Mouse (Mus musculus) limb, embryonic 10.5 days (tissue): ENCODE results near the gene Ar. TPM values are rescaled to one million over a fixed set of nuclear protein-coding genes. Genes with fewer than 3 reads are reported as not detected.

Experiments used
- DNase-seq: peaks from one replicate; pipeline ENCODE4 v3.0.0-alpha.2; 2017; ENCODE audit warnings: low spot score
- H3K27ac ChIP-seq: fragments of 300-500 bp; sonication (generic); 2 replicates; pipeline ENCODE4 v1.5.1; 2016; ENCODE audit warnings: mild to moderate bottlenecking
- H3K27me3 ChIP-seq: fragments of 300-500 bp; sonication (generic); 2 replicates; pipeline ENCODE4 v1.6.1; 2016; ENCODE audit warnings: low read depth, mild to moderate bottlenecking; ENCODE audit not compliant: poor library complexity, severe bottlenecking
- H3K36me3 ChIP-seq: fragments of 300-500 bp; sonication (generic); 2 replicates; pipeline ENCODE4 v1.6.1; 2016; ENCODE audit warnings: mild to moderate bottlenecking, moderate library complexity
- H3K4me1 ChIP-seq: fragments of 300-500 bp; sonication (generic); 2 replicates; pipeline ENCODE4 v1.6.1; 2016
- H3K4me3 ChIP-seq: fragments of 300-500 bp; sonication (generic); 2 replicates; pipeline ENCODE4 v1.5.1; 2016; ENCODE audit warnings: mild to moderate bottlenecking, moderate library complexity
- H3K9me3 ChIP-seq: fragments of 300-500 bp; sonication (generic); replicated peaks from 2 replicates; pipeline ENCODE4 v1.6.1; 2016; ENCODE audit warnings: mild to moderate bottlenecking
- WGBS: fragments of 180-500 bp; shearing (Covaris S2); methylation state at CpG from one replicate; pipeline ENCODE4 v1.1.7; 2016; 5-methylcytosine and 5-hydroxymethylcytosine counted together
- polyA plus RNA-seq: library from polyadenylated mRNA; unstranded; fragments of >200 nt; fragmentation: Nextera tagmentation; extraction: Ambion mirVana; gene quantifications from 2 replicates; pipeline ENCODE4 v1.2.1, GENCODE M21; 2016

Ar gene
- polyA plus RNA-seq, 1 experiment from 2014 or later, result 0.05 TPM

DNA sequence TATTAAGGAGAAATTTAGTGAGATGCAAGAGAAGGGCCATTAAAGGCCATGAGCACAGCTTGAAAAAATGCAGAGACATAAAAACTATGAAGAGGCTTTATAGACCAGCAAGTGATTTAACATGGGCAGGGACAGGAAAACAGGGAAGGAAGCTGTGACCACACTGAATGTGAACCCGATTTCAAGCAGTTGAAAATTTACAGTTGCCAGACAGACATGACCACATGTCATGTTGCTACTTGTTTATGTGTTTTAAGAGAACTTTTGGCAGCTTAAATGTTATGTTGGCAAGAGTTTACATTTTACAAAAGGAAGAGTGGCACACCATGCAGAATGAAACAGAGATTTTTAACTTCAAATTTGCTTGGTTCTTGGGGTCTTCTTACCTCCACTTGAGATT is 143.2 kb downstream of the Ar start:
- H3K9me3 ChIP-seq, result no peaks in the 10 kb centered on the region

GRCm38 (mm10) chrX:98300685-98301084 is 152.1 kb downstream of the Ar start:
- H3K27ac ChIP-seq, result no peak overlapping the region
- peaks cover 21% of the 10 kb centered on the region for H3K27me3 ChIP-seq
- DNase-seq, result no peak
- no peaks in the 10 kb centered on the region for H3K4me1 ChIP-seq
- WGBS, result 73% methylated on average over 4 of the region's 4 CpGs
- no peaks in the 10 kb centered on the region for H3K9me3 ChIP-seq
- H3K4me3 ChIP-seq, result no peak overlapping the region
- no peaks in the 10 kb centered on the region for H3K36me3 ChIP-seq

More for the DNA sequence above, 143.2 kb downstream of the Ar start:
- no peaks in the 10 kb centered on the region for H3K4me1 ChIP-seq
- H3K27ac ChIP-seq, result no peak overlapping the region
- peaks cover 12% of the 10 kb centered on the region; the same call in 1 of the 2 replicates for H3K27me3 ChIP-seq
- no peak overlapping the region for H3K4me3 ChIP-seq
- WGBS, result 72% methylated on average over 1 of the region's 1 CpGs
- no peaks in the 10 kb centered on the region for H3K36me3 ChIP-seq
- DNase-seq, result no peak

DNA sequence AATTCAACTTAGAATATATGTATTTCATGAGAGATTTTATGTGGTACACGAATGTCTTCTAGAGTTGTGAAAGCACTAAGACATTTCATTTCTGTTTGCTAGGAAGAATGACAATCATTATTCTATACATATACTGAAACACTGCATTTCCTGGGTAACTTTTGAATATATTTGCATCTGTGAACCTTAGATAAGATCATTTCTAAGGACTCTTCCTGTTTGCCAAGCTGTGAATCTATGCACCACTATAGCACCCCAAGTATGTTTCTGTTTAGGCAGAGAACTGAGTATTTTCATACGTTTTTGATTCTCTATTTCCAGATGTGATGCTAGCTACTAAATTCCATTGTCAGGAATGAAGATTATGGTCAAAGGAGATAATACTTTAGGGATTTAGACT is 153.4 kb downstream of the Ar start:
- H3K9me3 ChIP-seq, result no peaks in the 10 kb centered on the region
- peaks cover 21% of the 10 kb centered on the region for H3K27me3 ChIP-seq
- no peak for DNase-seq
- H3K36me3 ChIP-seq, result no peaks in the 10 kb centered on the region
- H3K4me1 ChIP-seq, result no peaks in the 10 kb centered on the region
- no peak overlapping the region for H3K4me3 ChIP-seq
- no peak overlapping the region for H3K27ac ChIP-seq
- WGBS, result 73% methylated on average over 2 of the region's 2 CpGs

DNA sequence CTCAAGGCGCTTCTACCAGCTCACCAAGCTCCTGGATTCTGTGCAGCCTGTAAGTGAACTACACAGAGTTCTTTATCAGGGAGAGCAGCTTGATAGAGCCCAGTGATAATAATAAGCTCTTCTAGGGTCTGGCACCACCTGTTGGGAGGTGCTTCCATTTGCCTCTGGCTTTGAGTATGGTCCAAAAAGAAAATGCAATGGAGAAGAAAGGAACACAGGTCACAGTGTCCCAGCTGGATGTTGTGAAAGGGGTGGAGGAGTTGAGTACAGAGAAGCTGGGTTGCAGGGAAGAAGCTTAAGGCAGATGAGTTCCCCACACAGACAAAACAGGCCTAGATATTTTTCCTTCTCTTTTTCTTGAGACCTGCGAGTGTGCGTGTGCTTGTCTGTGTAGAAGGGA is 167.4 kb downstream of the Ar start:
- Histone ChIP-seq H3K27ac (no peak overlapping the region), H3K27me3 (peaks cover 86% of the 10 kb centered on the region), H3K4me1 (no peaks in the 10 kb centered on the region), H3K4me3 (no peak overlapping the region), H3K9me3 (no peaks in the 10 kb centered on the region), H3K36me3 (no peaks in the 10 kb centered on the region)
- WGBS, result 97% methylated on average over 3 of the region's 3 CpGs
- no peak for DNase-seq

GRCm38 (mm10) chrX:98317483-98317882 is 168.9 kb downstream of the Ar start:
- Histone ChIP-seq H3K36me3 (no peaks in the 10 kb centered on the region), H3K4me1 (no peaks in the 10 kb centered on the region), H3K27ac (no peak overlapping the region), H3K27me3 (peaks cover 86% of the 10 kb centered on the region), H3K4me3 (no peak overlapping the region), H3K9me3 (no peaks in the 10 kb centered on the region)
- DNase-seq, result no peak

GRCm38 (mm10) chrX:98323105-98323504 is 174.5 kb downstream of the Ar start:
- Histone ChIP-seq H3K9me3 (no peaks in the 10 kb centered on the region), H3K4me3 (no peak overlapping the region), H3K27me3 (peaks cover 46% of the 10 kb centered on the region), H3K4me1 (no peaks in the 10 kb centered on the region), H3K27ac (no peak overlapping the region), H3K36me3 (no peaks in the 10 kb centered on the region)
- no peak for DNase-seq
- 90% methylated on average over 2 of the region's 2 CpGs for WGBS

- Histone ChIP-seq H3K9me3 (no peaks in the 10 kb centered on the region), H3K4me1 (no peaks in the 10 kb centered on the region), H3K27me3 (peaks cover 12% of the 10 kb centered on the region; the same call in 1 of the 2 replicates), H3K4me3 (no peak overlapping the region), H3K36me3 (no peaks in the 10 kb centered on the region), H3K27ac (no peak overlapping the region)
- no peak for DNase-seq
- WGBS, result 57% methylated on average over 1 of the region's 1 CpGs
These were observed 198.9 kb downstream of the Ar start for GRCm38 (mm10) chrX:98347481-98347880.

DNA sequence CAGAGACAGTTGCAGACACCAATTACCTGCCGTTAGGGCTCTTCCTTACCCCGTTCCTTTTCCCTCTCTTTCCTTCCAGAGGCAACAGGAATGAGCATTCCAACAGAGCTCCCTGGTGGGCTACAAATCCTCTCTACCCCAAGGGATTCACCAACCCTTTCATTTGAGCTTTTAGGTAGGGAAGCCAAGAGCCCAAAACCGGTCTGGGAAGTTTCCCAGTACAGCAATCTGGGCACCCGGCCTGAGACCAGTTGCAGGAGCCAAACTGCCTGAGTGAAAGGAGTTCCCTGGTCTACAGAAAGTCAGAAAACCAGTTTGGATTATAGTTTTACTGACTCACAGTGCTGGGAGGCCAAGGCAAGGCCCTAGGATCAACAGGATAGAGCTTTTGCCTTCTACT is 199.5 kb downstream of the Ar start:
- Histone ChIP-seq H3K36me3 (no peaks in the 10 kb centered on the region), H3K27ac (no peak overlapping the region), H3K4me1 (no peaks in the 10 kb centered on the region), H3K27me3 (peaks cover 12% of the 10 kb centered on the region; the same call in 1 of the 2 replicates), H3K9me3 (no peaks in the 10 kb centered on the region), H3K4me3 (no peak overlapping the region)
- 41% methylated on average over 4 of the region's 4 CpGs for WGBS
- no peak for DNase-seq
